Mouse (Mus musculus): ENCODE measurements at regions not wholly inside any gene's neighbourhood (a gene's known extent, or its start where the extent isn't known, plus 50 kb on each side); places are given as distances from the start of the nearest gene placed in this dataset.
A peak's percentile ranks its signal among the peaks of the same experiment; 100 is the strongest.

DNA sequence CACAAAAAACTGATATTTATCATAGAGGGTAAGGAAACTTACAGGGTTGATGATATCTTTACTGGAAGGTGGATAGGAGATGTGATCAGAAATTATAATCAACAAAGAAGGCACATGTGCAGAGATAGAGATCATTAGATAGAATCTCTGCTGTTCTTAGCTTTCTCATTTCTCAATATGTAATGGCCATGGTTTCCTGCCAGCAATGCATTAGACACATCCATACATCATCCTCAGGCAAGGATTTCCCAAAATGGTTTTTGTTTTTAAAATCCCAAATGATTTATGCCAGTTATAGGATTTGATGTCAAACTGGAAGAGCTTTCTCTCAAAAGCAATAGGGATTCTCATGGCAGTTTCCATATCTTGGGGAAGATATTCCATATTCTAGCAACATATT, 52.0 kb upstream of the C030005K15Rik start:
- H3K4me1 ChIP-seq (ENCODE audit: control insufficient read depth, insufficient read depth, insufficient read length, low read length), result no peaks in the 10 kb centered on the region
- H3K27ac ChIP-seq (replicated peaks; ENCODE audit: low read depth, low read length), result no peak overlapping the region
- H3K4me3 ChIP-seq (ENCODE audit: insufficient read depth, low read depth, low read length), result no peak overlapping the region

DNA sequence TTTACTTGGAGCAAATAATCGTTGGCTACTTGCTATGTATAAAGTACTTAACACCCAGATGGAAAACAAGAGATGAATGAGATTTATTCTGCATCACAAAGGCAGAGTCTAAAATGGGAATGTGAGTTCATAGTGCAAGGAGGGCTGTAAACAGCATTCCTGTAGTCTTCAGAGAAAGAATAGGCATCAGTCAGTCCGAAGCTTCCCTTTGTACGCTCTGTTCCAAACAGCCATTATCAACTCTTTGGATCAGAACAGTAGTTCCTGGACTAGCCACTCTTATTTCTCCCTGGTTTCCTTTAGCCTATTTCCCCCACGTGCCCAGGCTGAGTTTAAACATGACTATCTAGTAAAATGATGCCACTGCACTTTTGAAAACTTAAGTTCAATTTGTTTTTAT, 52.8 kb upstream of the C030005K15Rik start:
- H3K27ac ChIP-seq (replicated peaks; ENCODE audit: low read depth, low read length), result no peak overlapping the region
- H3K4me1 ChIP-seq (ENCODE audit: control insufficient read depth, insufficient read depth, insufficient read length, low read length), result no peaks in the 10 kb centered on the region
- H3K4me3 ChIP-seq (ENCODE audit: insufficient read depth, low read depth, low read length), result no peak overlapping the region

DNA sequence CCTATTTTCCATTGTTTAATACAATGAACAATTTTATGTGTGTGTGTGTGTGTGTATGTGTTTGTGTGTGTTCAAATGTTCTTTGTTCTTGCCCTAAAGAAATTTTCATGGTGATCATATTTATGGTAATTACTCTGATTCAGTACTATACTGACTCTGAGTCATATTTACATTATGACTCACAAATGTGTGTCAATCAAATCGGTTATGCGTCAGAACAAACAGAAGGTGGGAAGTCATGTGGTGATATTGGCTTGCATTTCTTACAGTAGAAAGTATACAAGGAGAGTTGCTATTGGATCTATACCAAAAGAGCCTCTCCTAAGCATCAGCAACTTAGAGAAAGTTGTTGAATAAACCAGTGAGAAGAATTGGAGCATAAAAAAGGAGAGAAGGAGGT, 67.2 kb upstream of the C030005K15Rik start:
- Histone ChIP-seq H3K27ac (replicated peaks; ENCODE audit: low read depth, low read length) (no peak overlapping the region), H3K4me1 (ENCODE audit: control insufficient read depth, insufficient read depth, insufficient read length, low read length) (no peaks in the 10 kb centered on the region), H3K4me3 (ENCODE audit: insufficient read depth, low read depth, low read length) (no peak overlapping the region)

DNA sequence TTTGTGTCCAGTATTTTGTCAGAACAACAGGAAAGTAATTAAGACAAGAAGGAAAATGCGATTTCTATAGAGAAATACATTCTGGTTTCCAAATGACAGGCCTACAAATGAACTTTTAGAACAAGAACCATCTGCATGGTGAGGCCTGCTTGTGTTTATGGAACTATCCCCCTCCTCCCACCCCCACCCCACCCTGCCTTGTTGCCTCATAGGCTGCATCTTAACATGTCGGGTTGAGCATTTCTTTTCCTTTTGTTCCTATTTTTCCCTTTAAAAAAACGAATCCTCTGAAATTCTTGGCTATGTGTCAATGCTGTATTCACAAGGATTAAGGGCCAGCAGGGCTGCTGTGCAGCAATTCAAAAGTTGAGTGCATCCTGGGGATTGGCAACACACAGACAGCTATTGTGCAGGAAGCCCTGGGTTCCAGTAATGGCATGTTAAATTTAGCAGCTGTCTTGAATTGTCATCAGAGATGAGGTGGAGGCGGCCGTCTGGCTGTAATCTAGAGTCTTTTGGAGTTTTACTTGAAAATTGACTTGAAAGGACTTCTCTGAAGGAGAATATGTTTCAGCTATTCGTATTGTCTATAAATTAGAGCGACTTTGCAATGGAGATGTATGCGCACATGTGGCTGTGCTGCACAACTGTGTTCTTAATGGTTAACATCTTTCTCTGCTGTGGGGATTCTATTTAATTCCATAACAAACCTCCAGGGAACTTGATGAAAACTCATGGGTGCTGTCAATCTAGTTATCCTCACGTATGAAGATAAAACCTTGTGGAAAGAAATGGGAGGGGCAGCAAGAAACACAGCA, 75.1 kb upstream of the C030005K15Rik start:
- H3K4me3 ChIP-seq (ENCODE audit: insufficient read depth, low read depth, low read length), result no peak overlapping the region
- H3K27ac ChIP-seq (replicated peaks; ENCODE audit: low read depth, low read length), result no peak overlapping the region
- 0 out of 2 replicates have a peak, but pooled peaks cover 2% of the 10 kb centered on the region for H3K4me1 ChIP-seq (ENCODE audit: control insufficient read depth, insufficient read depth, insufficient read length, low read length)

DNA sequence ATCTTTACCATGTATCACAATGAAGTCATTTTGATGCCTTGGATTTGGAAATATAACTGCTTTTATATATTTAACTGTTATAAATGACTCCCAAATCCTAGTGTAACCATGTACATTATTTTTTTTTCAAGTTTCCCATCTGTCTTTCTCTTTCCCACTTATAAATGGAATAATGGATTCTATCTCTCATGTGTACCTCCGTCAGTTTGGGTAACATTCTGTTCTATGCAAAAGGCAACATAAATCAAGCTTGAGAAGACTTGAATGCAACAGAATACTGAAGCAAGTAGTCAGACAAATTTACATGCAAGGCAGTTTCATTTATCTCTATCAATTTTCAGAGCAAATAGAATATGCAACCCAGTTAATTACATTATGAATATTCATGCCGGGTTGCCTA, 81.4 kb upstream of the C030005K15Rik start:
- no peak overlapping the region for H3K27ac ChIP-seq (replicated peaks; ENCODE audit: low read depth, low read length)
- no peak overlapping the region for H3K4me3 ChIP-seq (ENCODE audit: insufficient read depth, low read depth, low read length)
- H3K4me1 ChIP-seq (ENCODE audit: control insufficient read depth, insufficient read depth, insufficient read length, low read length), result no peaks in the 10 kb centered on the region

DNA sequence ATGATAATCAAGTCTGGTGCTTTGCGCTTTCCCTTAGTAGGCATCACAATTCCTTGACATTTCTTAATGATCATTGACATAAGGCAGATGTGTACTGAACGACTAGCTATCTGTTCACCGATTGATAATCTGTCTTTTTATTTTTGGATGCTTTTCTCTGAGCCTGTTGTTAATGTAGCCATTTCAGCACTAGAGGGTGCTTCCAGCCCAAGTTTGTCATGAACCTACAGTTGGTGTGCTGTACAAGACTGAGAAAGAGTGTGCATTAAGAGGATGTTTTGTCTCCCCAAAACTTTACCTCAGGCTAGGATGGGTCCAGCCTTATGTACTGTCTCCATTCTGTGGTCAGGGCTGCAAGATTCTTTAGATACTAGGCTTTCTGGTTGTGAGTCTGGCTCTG, 116.0 kb upstream of the C030005K15Rik start:
- no peaks in the 10 kb centered on the region for H3K4me1 ChIP-seq (ENCODE audit: control insufficient read depth, insufficient read depth, insufficient read length, low read length)
- no peak overlapping the region for H3K4me3 ChIP-seq (ENCODE audit: insufficient read depth, low read depth, low read length)
- H3K27ac ChIP-seq (replicated peaks; ENCODE audit: low read depth, low read length), result no peak overlapping the region

DNA sequence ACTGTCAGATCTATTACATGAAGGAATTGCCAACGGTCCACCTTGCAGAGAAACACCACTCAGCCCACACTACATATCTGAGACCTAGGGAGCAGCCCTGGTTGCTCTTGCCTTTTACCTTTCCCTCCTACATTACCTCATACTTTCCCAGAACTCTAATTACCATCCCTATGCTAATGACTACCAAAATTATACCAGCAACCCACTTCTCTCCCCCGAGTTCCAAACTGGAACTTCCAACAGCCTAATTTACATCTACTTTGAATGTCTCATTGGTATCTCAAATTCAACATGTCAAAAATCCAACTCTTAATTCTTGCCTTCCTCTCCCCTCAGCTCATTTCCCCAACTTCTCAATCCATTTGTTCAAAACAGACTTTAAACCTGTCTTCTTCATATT, 124.9 kb upstream of the C030005K15Rik start:
- no peaks in the 10 kb centered on the region for H3K4me1 ChIP-seq (ENCODE audit: control insufficient read depth, insufficient read depth, insufficient read length, low read length)
- no peak overlapping the region for H3K4me3 ChIP-seq (ENCODE audit: insufficient read depth, low read depth, low read length)
- no peak overlapping the region for H3K27ac ChIP-seq (replicated peaks; ENCODE audit: low read depth, low read length)

DNA sequence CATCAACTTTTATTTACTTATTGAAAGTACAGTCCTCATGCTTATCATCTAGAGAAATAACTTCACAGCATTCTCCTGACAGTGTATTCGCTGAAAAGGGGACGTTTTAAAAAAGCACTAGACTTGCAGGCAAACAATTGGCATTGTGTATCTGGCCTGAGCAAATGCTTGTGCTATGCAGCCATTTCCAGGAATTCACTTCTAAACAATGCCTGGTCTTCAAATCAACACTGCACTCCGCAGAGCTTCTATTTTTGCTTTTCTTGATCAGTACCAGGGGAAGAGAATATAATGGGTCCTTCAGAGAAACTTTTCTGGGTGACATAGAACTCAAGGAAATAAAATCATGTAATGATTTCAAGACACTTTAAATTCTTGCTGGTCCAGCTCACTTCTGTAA, 150.5 kb upstream of the C030005K15Rik start:
- no peak overlapping the region for H3K4me3 ChIP-seq (ENCODE audit: insufficient read depth, low read depth, low read length)
- no peaks in the 10 kb centered on the region for H3K4me1 ChIP-seq (ENCODE audit: control insufficient read depth, insufficient read depth, insufficient read length, low read length)
- H3K27ac ChIP-seq (replicated peaks; ENCODE audit: low read depth, low read length), result peak overlapping the region; percentile 54

DNA sequence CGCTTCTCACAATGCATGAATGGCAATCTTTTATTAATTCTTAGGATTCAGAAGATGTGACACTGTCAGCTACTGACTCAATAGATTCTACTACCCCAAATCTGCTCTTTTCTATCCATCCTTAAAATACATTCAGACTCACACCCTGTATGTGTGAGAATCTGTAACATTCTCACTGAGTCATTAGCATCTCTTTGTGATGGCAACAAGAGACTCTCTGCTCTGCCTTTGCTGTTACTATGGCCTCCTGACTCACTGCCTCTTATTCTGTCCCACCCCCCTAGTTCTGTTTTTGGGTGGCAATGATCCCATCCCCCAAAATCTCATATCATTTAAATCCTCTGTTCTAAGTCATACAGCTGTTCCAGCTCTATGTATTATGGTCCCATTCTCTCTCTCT, 159.5 kb upstream of the C030005K15Rik start:
- H3K4me3 ChIP-seq (ENCODE audit: insufficient read depth, low read depth, low read length), result no peak overlapping the region
- H3K27ac ChIP-seq (replicated peaks; ENCODE audit: low read depth, low read length), result no peak overlapping the region
- H3K4me1 ChIP-seq (ENCODE audit: control insufficient read depth, insufficient read depth, insufficient read length, low read length), result no peaks in the 10 kb centered on the region

DNA sequence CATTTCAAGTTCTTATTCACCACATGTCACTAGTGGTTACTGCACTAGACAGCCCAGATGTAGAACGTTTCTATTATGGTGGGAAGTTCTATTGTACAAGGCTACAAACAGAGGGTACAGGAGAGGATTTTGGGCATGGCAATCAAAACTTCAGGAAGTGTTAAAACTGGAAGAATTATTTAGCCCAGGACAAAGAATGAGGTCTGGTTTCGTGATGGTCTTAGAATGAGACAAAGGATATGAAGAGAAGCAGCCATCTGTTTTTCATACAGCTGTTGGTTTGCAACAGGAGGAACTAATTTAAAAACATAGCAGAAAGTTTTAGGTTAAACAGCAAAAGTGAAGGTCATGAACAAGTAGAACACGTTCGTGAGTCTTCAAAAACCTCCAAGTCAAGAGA, 179.2 kb upstream of the C030005K15Rik start:
- no peak overlapping the region for H3K4me3 ChIP-seq (ENCODE audit: insufficient read depth, low read depth, low read length)
- H3K4me1 ChIP-seq (ENCODE audit: control insufficient read depth, insufficient read depth, insufficient read length, low read length), result no peaks in the 10 kb centered on the region
- no peak overlapping the region for H3K27ac ChIP-seq (replicated peaks; ENCODE audit: low read depth, low read length)

DNA sequence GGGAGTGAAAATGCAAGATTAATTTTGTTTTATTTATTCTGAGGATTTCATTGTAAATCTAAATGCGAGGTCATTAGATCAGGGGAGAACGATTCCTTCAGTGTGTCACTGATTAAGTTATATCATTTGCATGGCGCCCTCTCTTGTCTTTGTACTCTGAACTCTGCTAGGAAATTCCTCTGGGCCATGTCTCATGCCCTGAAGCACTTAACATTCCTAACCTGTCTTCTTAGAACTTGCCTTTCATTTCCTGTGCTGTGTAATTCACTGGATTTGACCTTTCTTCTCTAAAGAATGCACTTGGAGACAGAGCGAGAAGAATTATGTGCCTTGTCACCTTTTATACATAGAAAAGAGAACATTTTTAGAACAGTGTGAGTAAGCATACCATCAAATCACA, 199.0 kb upstream of the C030005K15Rik start:
- Histone ChIP-seq H3K27ac (replicated peaks; ENCODE audit: low read depth, low read length) (no peak overlapping the region), H3K4me1 (ENCODE audit: control insufficient read depth, insufficient read depth, insufficient read length, low read length) (no peaks in the 10 kb centered on the region), H3K4me3 (ENCODE audit: insufficient read depth, low read depth, low read length) (no peak overlapping the region)

DNA sequence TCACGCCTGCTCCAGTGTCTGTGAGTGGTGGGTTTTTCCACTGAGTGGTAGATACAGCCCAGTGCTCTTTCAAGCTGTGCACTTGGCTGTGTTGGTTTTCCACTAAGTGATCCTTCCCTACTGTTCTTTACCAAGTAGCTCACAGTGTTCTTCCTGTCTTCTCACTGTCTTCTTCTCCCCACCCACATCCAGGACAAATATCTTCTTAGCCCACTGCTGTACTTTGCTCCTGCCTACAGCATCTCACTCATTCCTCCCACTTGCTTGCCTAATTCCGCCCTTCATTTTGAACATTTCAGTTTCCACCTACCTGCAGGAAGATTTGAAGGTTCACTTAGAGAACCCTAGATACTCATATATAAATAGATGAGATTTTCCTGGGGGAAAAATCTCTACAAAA, 213.8 kb upstream of the C030005K15Rik start:
- H3K4me3 ChIP-seq (ENCODE audit: insufficient read depth, low read depth, low read length), result no peak overlapping the region
- no peak overlapping the region for H3K27ac ChIP-seq (replicated peaks; ENCODE audit: low read depth, low read length)
- H3K4me1 ChIP-seq (ENCODE audit: control insufficient read depth, insufficient read depth, insufficient read length, low read length), result no peaks in the 10 kb centered on the region

DNA sequence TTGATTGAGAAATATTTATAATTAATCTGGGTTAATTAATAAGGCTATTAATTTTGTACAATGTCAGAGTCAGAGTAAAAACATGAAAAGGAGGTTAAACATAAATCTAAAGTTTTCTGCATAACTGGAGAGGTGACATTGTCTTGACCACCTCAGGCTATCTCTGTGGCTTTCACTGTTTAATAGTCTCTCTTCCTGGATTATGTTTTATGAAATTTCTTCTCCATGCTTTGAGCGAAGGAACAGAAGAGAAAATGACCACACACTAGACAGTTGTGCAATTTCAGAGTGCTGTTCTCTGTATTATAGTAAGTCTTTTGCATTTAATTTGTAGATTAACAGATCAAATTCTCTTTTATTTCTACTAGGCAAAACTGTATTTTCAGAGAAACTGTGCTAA, 239.3 kb upstream of the C030005K15Rik start:
- Histone ChIP-seq H3K4me3 (ENCODE audit: insufficient read depth, low read depth, low read length) (no peak overlapping the region), H3K4me1 (ENCODE audit: control insufficient read depth, insufficient read depth, insufficient read length, low read length) (no peaks in the 10 kb centered on the region), H3K27ac (replicated peaks; ENCODE audit: low read depth, low read length) (no peak overlapping the region)

DNA sequence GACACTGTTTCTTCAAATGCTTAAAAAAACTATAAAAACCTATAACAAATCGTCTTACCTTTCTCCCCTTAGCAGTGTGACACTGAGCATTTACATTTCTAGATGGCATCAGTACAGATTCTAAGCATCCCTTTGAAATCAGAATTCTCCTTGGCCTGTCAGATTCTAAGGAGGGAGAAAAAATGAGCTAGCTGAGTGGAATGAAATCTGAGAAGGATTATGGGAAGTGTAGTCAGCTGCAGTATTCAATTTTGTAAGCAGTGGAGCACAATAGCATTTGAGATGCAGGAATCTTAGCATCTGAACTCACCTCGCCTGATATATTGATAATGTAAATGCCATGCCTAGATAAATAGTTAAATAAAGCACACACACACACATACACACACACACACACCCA, 240.4 kb upstream of the C030005K15Rik start:
- Histone ChIP-seq H3K4me1 (ENCODE audit: control insufficient read depth, insufficient read depth, insufficient read length, low read length) (no peaks in the 10 kb centered on the region), H3K4me3 (ENCODE audit: insufficient read depth, low read depth, low read length) (no peak overlapping the region), H3K27ac (replicated peaks; ENCODE audit: low read depth, low read length) (no peak overlapping the region)

DNA sequence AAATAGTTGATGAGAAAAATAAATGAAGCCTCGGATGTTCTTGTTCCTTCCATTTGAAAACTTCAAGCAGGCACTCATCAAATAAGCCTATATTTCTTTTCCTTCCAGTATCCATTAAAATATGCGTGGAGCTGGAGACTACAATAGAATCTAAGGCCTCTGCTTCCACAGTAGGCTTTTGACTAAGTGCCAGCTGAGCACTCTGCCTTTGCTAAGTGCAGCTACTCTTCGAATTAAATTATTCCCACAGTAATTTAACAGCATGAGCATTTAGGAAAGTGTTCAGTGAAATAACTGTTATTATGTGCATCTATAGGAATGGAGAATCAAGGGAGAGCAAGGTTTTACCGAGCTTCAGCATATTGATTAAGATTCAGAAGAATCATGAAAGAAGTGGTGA, 280.5 kb upstream of the C030005K15Rik start:
- no peak overlapping the region for H3K27ac ChIP-seq (replicated peaks; ENCODE audit: low read depth, low read length)
- no peaks in the 10 kb centered on the region for H3K4me1 ChIP-seq (ENCODE audit: control insufficient read depth, insufficient read depth, insufficient read length, low read length)
- no peak overlapping the region for H3K4me3 ChIP-seq (ENCODE audit: insufficient read depth, low read depth, low read length)

DNA sequence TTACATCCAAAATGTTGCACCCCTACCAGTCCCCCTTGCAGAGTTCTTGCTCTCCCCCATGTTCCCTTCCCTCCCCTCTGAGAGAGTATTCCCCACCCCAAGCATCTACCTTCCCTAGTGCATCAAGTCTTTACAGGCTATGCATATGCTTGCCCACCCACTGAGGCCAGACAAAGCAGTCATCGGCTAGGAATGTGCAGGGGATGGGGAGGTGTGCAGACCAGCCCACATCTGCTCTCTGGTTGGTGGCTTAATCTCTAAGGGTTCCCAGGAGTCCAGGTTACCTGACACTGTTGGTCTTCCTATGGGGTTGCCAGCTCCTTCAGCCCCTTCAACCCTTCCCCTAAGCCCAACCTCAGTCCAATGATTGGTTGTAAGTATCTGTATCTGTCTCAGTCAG, 281.8 kb upstream of the C030005K15Rik start:
- no peaks in the 10 kb centered on the region for H3K4me1 ChIP-seq (ENCODE audit: control insufficient read depth, insufficient read depth, insufficient read length, low read length)
- H3K27ac ChIP-seq (replicated peaks; ENCODE audit: low read depth, low read length), result no peak overlapping the region
- H3K4me3 ChIP-seq (ENCODE audit: insufficient read depth, low read depth, low read length), result no peak overlapping the region
